Mouse (Mus musculus): Measurements from ENCODE around the gene Grem1.

DNA sequence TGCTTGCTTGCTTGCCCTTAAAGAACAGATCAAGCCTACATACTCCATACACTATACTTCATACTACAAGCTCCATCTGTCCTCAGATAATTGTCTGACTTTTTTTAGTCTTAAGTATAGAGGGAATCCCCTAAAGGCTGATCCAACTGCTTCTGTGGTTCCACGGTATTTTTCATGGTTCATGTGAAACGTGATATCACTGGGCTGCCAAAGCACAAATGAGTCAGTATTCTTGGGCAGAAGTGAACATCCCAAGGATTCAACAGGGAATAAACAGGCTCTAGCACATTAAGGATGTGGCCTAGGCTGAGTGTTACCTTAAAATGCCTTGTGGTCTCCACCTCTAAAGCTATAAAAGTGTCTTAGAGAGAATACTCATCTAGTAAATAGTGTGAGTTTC lies 45.0 kb downstream of the Grem1 start:
- TF ChIP-seq CTCF (IDR thresholded peaks at IDR 0.05; ENCODE audit: low read depth) (no peak), EP300 (optimal IDR thresholded peaks at IDR 0.05) (no peak)
